Mouse (Mus musculus): ENCODE data around the gene Als2. TPM values are rescaled to one million over a fixed set of nuclear protein-coding genes. Genes with fewer than 3 reads are reported as not detected.

The Als2 gene
- polyA plus RNA-seq, 1 experiment, result 10.8 TPM

DNA sequence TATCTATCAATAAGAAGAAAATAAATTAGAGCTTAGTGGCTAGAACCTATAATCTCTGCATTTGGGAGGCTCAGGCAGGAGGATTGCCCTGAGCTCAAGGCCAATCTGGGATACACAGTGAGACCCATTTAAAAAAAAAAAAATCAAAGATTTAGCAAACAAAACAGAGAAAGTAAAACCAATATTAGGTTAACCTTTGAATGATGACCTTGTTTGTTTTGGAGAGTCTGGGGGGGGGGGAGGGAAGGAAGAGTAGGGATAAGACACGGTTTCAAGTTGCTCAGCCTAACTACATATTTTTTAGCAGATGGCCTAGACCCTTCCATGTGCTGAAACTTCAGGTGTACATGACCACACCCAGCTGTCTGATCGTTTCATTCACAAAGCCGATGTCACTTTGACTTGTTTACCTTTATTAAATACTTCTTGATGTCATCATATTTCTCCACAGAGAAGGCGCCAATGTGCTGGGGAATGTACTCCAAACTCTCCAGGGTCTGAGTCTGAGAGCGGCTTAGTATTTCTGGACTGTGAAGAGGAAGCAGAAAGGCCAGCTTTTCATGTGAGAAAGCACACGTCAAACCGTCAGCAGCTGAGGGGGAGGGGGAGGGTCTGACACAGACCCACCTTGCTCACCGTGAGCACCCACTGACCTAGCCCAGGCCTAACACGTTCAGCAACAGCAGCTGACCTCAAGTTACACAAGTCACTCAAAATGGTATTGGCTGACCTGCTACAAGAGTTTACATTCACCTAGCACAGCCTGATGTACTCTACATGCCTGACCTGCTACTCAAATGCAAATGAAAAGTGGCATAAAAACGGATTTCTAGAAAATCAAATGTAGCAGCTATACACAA, 62.3 kb downstream of the Als2 start:
- Histone ChIP-seq H3K27me3 (replicated peaks; ENCODE audit: control insufficient read depth, insufficient read depth, low read length) (no peaks in the 10 kb centered on the region), H3K4me3 (ENCODE audit: insufficient read depth, low read depth, low read length) (no peak overlapping the region), H3K4me1 (ENCODE audit: control insufficient read depth, insufficient read depth, low read length) (peaks cover 4% of the 10 kb centered on the region), H3K36me3 (ENCODE audit: control insufficient read depth, insufficient read depth, low read length) (peaks cover 3% of the 10 kb centered on the region; the same call in 1 of the 2 replicates), H3K27ac (ENCODE audit: insufficient read depth, low read depth, low read length) (no peak overlapping the region)
- WGBS, result 71% methylated on average over 10 of the region's 10 CpGs
- TF ChIP-seq POLR2A (IDR thresholded peaks at IDR 0.05; ENCODE audit: low read depth, low read length) (no peak), CTCF (conservative IDR thresholded peaks at IDR 0.05; ENCODE audit: insufficient read depth, insufficient read length, low read depth, low read length) (no peak)
- DNase-seq, result no peak

DNA sequence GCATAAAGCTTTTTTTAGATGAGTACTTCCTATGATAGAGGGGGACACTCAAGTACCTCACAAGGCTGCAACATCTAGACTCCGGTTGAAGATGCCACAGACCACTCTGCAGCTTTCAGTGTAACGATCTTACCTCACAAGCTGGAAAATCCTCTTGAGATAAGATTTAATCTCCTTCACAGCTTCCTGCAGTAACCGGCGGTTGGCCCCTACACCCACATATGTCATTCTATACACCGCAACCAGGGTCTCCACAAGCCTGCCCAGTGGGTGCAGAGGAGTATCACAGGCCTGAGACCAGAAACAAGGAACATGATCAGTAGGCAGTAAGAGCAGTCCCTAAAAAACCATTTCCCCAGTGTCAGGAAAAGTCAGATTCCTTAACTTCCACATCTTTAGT, 64.0 kb downstream of the Als2 start:
- H3K36me3 ChIP-seq (ENCODE audit: control insufficient read depth, insufficient read depth, low read length), result no peaks in the 10 kb centered on the region; the same call in 1 of the 2 replicates
- WGBS, result 77% methylated on average over 5 of the region's 5 CpGs
- peaks cover 6% of the 10 kb centered on the region for H3K4me1 ChIP-seq (ENCODE audit: control insufficient read depth, insufficient read depth, low read length)
- H3K27ac ChIP-seq (ENCODE audit: insufficient read depth, low read depth, low read length), result no peak overlapping the region
- TF ChIP-seq CTCF (conservative IDR thresholded peaks at IDR 0.05; ENCODE audit: insufficient read depth, insufficient read length, low read depth, low read length) (no peak), POLR2A (IDR thresholded peaks at IDR 0.05; ENCODE audit: low read depth, low read length) (no peak)
- DNase-seq, result no peak
- no peaks in the 10 kb centered on the region for H3K27me3 ChIP-seq (replicated peaks; ENCODE audit: control insufficient read depth, insufficient read depth, low read length)
- no peak overlapping the region for H3K4me3 ChIP-seq (ENCODE audit: insufficient read depth, low read depth, low read length)

DNA sequence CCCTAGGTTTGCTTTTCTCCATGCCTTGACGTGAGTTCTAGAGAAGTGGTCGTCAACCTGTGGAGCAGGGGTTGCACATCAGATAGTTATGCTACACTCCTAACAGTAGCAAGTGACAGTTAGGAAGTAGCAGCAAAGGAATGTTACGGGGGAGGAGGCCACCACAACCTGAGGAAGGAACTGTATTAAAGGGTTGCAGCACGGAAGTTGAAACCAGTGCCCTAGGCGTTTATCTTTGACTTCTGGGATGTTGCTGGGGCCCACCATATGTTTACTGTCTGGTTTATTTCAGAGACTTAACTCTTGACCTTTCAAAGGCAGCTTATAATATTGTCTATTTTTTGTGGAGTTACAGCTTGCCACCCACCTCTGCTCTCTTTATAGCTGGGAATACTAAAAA, 65.2 kb downstream of the Als2 start:
- no peaks in the 10 kb centered on the region for H3K27me3 ChIP-seq (replicated peaks; ENCODE audit: control insufficient read depth, insufficient read depth, low read length)
- 63% methylated on average over 5 of the region's 5 CpGs for WGBS
- H3K27ac ChIP-seq (ENCODE audit: insufficient read depth, low read depth, low read length), result no peak overlapping the region
- peaks cover 6% of the 10 kb centered on the region for H3K4me1 ChIP-seq (ENCODE audit: control insufficient read depth, insufficient read depth, low read length)
- no peak for TF ChIP-seq POLR2A (IDR thresholded peaks at IDR 0.05; ENCODE audit: low read depth, low read length)
- TF ChIP-seq CTCF (conservative IDR thresholded peaks at IDR 0.05; ENCODE audit: insufficient read depth, insufficient read length, low read depth, low read length), result no peak
- no peak overlapping the region for H3K4me3 ChIP-seq (ENCODE audit: insufficient read depth, low read depth, low read length)
- H3K36me3 ChIP-seq (ENCODE audit: control insufficient read depth, insufficient read depth, low read length), result no peaks in the 10 kb centered on the region; the same call in 1 of the 2 replicates
- no peak for DNase-seq

DNA sequence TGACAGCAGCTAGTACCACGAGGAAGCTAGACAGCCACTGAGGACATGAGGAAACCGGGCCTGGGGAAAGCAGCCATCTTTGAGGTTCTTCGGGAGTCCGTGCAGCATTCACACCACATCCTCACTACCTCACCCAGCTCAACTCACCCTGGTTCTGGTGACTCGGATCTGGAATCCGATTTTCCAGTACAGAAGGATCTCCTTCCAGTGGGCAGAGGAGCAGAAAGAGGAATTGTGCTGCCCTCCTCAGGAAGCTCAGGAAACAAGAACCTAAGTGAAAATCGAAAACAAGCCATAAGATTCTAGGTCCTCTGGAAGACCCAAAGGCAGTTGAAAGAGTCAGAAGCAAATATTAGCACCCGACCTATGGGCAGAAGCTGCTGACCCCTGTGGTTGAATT, 66.7 kb downstream of the Als2 start:
- DNase-seq, result peak; percentile 49
- Histone ChIP-seq H3K27me3 (replicated peaks; ENCODE audit: control insufficient read depth, insufficient read depth, low read length) (no peaks in the 10 kb centered on the region), H3K4me3 (ENCODE audit: insufficient read depth, low read depth, low read length) (no peak overlapping the region), H3K4me1 (ENCODE audit: control insufficient read depth, insufficient read depth, low read length) (peaks cover 9% of the 10 kb centered on the region), H3K27ac (ENCODE audit: insufficient read depth, low read depth, low read length) (peak overlapping the region; percentile 67), H3K36me3 (ENCODE audit: control insufficient read depth, insufficient read depth, low read length) (no peaks in the 10 kb centered on the region; the same call in 1 of the 2 replicates)
- TF ChIP-seq POLR2A (IDR thresholded peaks at IDR 0.05; ENCODE audit: low read depth, low read length) (no peak), CTCF (conservative IDR thresholded peaks at IDR 0.05; ENCODE audit: insufficient read depth, insufficient read length, low read depth, low read length) (peak; percentile 37; the same call in 1 of the 2 replicates)
- WGBS, result 62% methylated on average over 8 of the region's 8 CpGs

DNA sequence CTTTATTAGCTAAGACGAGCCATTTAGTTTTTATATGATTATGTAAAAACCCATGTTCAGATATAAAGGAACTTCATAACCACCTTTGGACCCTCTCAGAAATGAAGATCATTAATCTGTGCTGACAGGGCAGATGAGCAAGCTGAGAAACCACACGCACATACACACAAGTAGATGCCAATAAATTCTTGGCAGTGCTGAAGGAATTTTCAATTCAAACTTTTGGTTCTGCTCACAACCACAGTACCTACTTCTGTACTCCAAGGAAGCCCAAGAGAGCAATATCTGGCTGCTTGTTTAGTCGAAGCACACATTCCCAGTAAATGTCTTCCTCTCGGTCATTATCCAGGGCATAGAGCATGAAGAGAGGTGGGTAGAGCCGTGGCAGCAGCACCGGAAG, 67.4 kb downstream of the Als2 start:
- H3K36me3 ChIP-seq (ENCODE audit: control insufficient read depth, insufficient read depth, low read length), result no peaks in the 10 kb centered on the region; the same call in 1 of the 2 replicates
- H3K4me3 ChIP-seq (ENCODE audit: insufficient read depth, low read depth, low read length), result no peak overlapping the region
- WGBS, result 46% methylated on average over 6 of the region's 6 CpGs
- DNase-seq, result peak; percentile 57
- peak overlapping the region; percentile 67 for H3K27ac ChIP-seq (ENCODE audit: insufficient read depth, low read depth, low read length)
- TF ChIP-seq POLR2A (IDR thresholded peaks at IDR 0.05; ENCODE audit: low read depth, low read length), result no peak
- no peak for TF ChIP-seq CTCF (conservative IDR thresholded peaks at IDR 0.05; ENCODE audit: insufficient read depth, insufficient read length, low read depth, low read length)
- H3K4me1 ChIP-seq (ENCODE audit: control insufficient read depth, insufficient read depth, low read length), result peaks cover 9% of the 10 kb centered on the region
- no peaks in the 10 kb centered on the region for H3K27me3 ChIP-seq (replicated peaks; ENCODE audit: control insufficient read depth, insufficient read depth, low read length)

DNA sequence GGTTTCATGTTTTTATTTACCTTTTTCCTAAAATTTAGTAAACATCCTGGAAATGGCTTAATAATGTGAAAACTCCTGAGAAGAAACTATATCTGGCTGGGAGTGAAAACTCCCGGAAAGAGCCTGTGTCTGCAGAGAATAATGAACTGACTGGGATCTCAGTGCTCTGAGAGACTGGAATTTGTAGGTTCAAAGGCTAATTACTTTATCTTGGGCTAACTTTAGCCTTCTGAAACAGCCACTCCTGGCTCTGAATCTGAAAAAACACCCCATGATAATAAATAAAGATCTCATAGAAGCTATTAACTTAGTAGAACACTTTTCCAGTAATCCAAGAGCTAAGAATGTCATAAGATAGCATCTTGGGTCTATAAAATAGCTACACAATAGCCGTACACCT, 68.5 kb downstream of the Als2 start:
- WGBS, result 44% methylated on average over 2 of the region's 2 CpGs
- no peak overlapping the region for H3K27ac ChIP-seq (ENCODE audit: insufficient read depth, low read depth, low read length)
- no peak for TF ChIP-seq POLR2A (IDR thresholded peaks at IDR 0.05; ENCODE audit: low read depth, low read length)
- no peak for TF ChIP-seq CTCF (conservative IDR thresholded peaks at IDR 0.05; ENCODE audit: insufficient read depth, insufficient read length, low read depth, low read length)

More for the DNA sequence above, 68.5 kb downstream of the Als2 start:
- H3K4me3 ChIP-seq (ENCODE audit: insufficient read depth, low read depth, low read length), result no peak overlapping the region
- H3K27me3 ChIP-seq (replicated peaks; ENCODE audit: control insufficient read depth, insufficient read depth, low read length), result no peaks in the 10 kb centered on the region
- no peaks in the 10 kb centered on the region; the same call in 1 of the 2 replicates for H3K36me3 ChIP-seq (ENCODE audit: control insufficient read depth, insufficient read depth, low read length)
- peak; percentile 67 for DNase-seq
- H3K4me1 ChIP-seq (ENCODE audit: control insufficient read depth, insufficient read depth, low read length), result peaks cover 15% of the 10 kb centered on the region
